Mouse (Mus musculus): Measurements from ENCODE around the gene Fgfr2.

GRCm38 (mm10) chr7:132711579-132711978 is 411.6 kb downstream of the Fgfr2 start:
- TF ChIP-seq CTCF (conservative IDR thresholded peaks at IDR 0.05; ENCODE audit: low read length) (no peak), NANOG (IDR thresholded peaks at IDR 0.05; ENCODE audit: borderline replicate concordance, low read length) (no peak)

All from E14TG2a.4 (cell line).